Mouse (Mus musculus): ENCODE results near the gene Ppp3ca. TPM values are rescaled to one million over a fixed set of nuclear protein-coding genes. Genes with fewer than 3 reads are reported as not detected.

Ppp3ca gene
- polyA plus RNA-seq, 1 experiment from 2014 or later, result 67.2 TPM

DNA sequence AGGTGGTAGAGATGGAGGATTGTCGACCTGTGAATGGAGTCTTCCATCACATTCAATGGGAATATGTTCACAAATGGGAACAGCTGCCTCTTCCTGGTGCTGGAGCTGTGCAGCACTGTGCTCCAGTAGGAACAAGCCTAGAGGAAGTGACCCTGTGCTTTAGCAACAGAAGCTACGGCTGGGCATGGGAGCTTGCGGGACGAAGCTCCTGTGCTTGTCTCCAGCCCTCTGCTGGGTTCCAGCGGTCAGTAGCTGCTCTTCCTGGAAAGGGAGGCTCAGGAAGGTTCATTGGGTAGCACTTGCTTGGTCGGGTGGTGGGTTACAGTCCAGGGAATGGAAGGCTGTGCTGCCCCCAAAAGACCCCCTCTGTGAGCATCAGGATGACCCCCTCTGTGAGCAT lies 46.3 kb downstream of the Ppp3ca start:
- no peak for ATAC-seq (ENCODE audit: insufficient number of reproducible peaks, insufficient read depth, low FRiP score, low read depth)
- no peaks in the 10 kb centered on the region for H3K27me3 ChIP-seq (ENCODE audit: control insufficient read depth, insufficient read depth, low read length)
- WGBS, result 80% methylated on average over 6 of the region's 6 CpGs
- no peak overlapping the region for H3K4me3 ChIP-seq (ENCODE audit: control insufficient read depth in 1 of 2, insufficient read depth in 1 of 2, low read depth in 1 of 2, low read length in 2 of 2)
- no peaks in the 10 kb centered on the region for H3K9me3 ChIP-seq (ENCODE audit: control insufficient read depth, low read length)
- H3K4me2 ChIP-seq (ENCODE audit: low read length), result no peak overlapping the region
- H3K27ac ChIP-seq (replicated peaks in 1 of 2; ENCODE audit: control insufficient read depth in 1 of 2, insufficient read depth in 1 of 2, low read depth in 2 of 2, low read length in 2 of 2), result no peak overlapping the region
- H3K9ac ChIP-seq (ENCODE audit: low read length), result no peak overlapping the region
- peaks cover 0 to 3% of the 10 kb centered on the region in 2 experiments; a peak in 1 of 4 replicates for H3K4me1 ChIP-seq (ENCODE audit: control insufficient read depth in 2 of 2, insufficient read depth in 2 of 2, low read length in 2 of 2)
- no peaks in the 10 kb centered on the region for H3K36me3 ChIP-seq (ENCODE audit: control insufficient read depth, insufficient read depth, low read length)

DNA sequence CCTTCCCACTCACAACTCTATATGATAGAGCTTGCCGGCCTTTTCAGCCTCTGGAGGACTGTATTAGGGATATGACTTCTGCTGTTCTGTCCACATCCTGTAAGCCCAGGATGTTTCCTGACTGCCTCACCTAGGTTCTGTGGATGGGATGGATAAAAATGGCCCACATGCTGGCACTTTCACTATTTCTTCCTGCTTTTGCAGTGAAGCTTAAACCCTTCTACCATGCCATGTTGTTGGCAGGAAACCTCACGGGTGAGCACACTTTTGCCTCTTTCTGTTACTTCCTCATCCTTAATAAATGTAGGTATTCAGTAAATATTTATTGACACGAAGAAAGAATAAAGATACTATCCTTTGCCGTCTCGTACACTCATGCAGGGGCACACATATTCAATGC lies 48.5 kb downstream of the Ppp3ca start:
- H3K4me3 ChIP-seq (ENCODE audit: control insufficient read depth in 1 of 2, insufficient read depth in 1 of 2, low read depth in 1 of 2, low read length in 2 of 2), result no peak overlapping the region
- H3K4me2 ChIP-seq (ENCODE audit: low read length), result no peak overlapping the region
- H3K9ac ChIP-seq (ENCODE audit: low read length), result no peak overlapping the region
- 92% methylated on average over 5 of the region's 5 CpGs for WGBS
- no peaks in the 10 kb centered on the region for H3K27me3 ChIP-seq (ENCODE audit: control insufficient read depth, insufficient read depth, low read length)
- H3K36me3 ChIP-seq (ENCODE audit: control insufficient read depth, insufficient read depth, low read length), result no peaks in the 10 kb centered on the region
- no peak for ATAC-seq (ENCODE audit: insufficient number of reproducible peaks, insufficient read depth, low FRiP score, low read depth)
- peaks cover 2 to 4% of the 10 kb centered on the region in 2 experiments; a peak in 1 of 4 replicates for H3K4me1 ChIP-seq (ENCODE audit: control insufficient read depth in 2 of 2, insufficient read depth in 2 of 2, low read length in 2 of 2)
- H3K27ac ChIP-seq (replicated peaks in 1 of 2; ENCODE audit: control insufficient read depth in 1 of 2, insufficient read depth in 1 of 2, low read depth in 2 of 2, low read length in 2 of 2), result no peak overlapping the region
- no peaks in the 10 kb centered on the region for H3K9me3 ChIP-seq (ENCODE audit: control insufficient read depth, low read length)

DNA sequence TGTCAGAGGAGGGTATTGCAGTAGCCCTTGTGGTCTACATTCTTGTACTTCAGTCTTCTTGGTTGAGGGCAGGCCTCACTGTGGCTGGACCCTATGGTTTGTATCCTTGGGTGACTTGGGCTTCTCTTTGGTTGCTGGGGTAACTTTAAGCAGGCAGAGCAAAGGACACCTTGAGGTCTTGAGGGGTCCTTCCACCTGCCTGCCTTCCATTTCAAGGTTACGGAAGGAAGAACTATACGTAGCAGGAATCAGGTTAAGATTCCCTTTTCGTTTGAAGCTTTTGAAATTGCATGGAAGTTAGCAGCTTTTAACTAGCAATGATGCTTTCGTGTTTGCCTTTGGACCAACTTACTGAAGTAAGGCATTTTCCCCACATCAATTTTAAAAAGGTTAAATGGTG lies 51.3 kb downstream of the Ppp3ca start:
- Histone ChIP-seq H3K27ac (replicated peaks in 1 of 2; ENCODE audit: control insufficient read depth in 1 of 2, insufficient read depth in 1 of 2, low read depth in 2 of 2, low read length in 2 of 2) (no peak overlapping the region), H3K36me3 (ENCODE audit: control insufficient read depth, insufficient read depth, low read length) (no peaks in the 10 kb centered on the region), H3K4me2 (ENCODE audit: low read length) (no peak overlapping the region), H3K9ac (ENCODE audit: low read length) (no peak overlapping the region), H3K4me1 (ENCODE audit: control insufficient read depth in 2 of 2, insufficient read depth in 2 of 2, low read length in 2 of 2) (peaks cover 11 to 25% of the 10 kb centered on the region in 2 experiments), H3K9me3 (ENCODE audit: control insufficient read depth, low read length) (peaks cover 1% of the 10 kb centered on the region), H3K27me3 (ENCODE audit: control insufficient read depth, insufficient read depth, low read length) (no peaks in the 10 kb centered on the region), H3K4me3 (ENCODE audit: control insufficient read depth in 1 of 2, insufficient read depth in 1 of 2, low read depth in 1 of 2, low read length in 2 of 2) (no peak overlapping the region)
- no peak for ATAC-seq (ENCODE audit: insufficient number of reproducible peaks, insufficient read depth, low FRiP score, low read depth)
- WGBS, result 93% methylated on average over 4 of the region's 4 CpGs

DNA sequence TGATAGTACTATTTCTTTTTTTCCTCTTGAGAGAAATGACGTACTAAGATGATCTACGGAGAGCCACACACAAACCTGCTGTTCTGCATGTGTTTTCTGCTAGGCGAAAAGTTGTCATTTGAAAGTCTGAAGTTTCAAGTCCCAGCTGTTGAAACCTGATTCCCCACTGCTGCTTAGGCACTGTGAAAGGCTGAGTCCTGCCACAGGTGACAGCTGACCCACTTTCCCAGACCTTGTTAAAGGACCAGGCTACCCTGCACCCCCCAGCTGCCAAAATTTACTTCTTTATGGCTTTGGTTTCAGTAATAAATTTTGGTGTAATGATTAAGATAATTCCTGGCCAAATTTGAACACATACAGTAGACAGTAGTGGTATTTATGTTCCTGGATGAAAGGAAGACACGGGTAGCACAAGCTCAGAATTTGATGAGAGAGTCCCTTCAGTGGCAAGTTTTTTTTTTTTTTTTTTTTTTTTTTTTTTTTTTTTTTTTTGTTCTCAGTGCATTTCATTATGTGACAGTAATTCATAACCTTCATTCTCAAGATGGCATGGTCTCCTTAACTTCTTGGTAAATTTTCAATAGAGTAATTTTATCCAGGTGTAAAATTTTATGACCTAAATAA lies 52.0 kb downstream of the Ppp3ca start:
- no peak overlapping the region for H3K4me2 ChIP-seq (ENCODE audit: low read length)
- ATAC-seq (ENCODE audit: insufficient number of reproducible peaks, insufficient read depth, low FRiP score, low read depth), result no peak
- H3K36me3 ChIP-seq (ENCODE audit: control insufficient read depth, insufficient read depth, low read length), result no peaks in the 10 kb centered on the region
- peaks cover 11 to 25% of the 10 kb centered on the region in 2 experiments for H3K4me1 ChIP-seq (ENCODE audit: control insufficient read depth in 2 of 2, insufficient read depth in 2 of 2, low read length in 2 of 2)
- H3K27ac ChIP-seq (replicated peaks in 1 of 2; ENCODE audit: control insufficient read depth in 1 of 2, insufficient read depth in 1 of 2, low read depth in 2 of 2, low read length in 2 of 2), result no peak overlapping the region
- no peak overlapping the region for H3K9ac ChIP-seq (ENCODE audit: low read length)
- H3K9me3 ChIP-seq (ENCODE audit: control insufficient read depth, low read length), result peaks cover 5% of the 10 kb centered on the region
- no peaks in the 10 kb centered on the region for H3K27me3 ChIP-seq (ENCODE audit: control insufficient read depth, insufficient read depth, low read length)
- WGBS, result 67% methylated on average over 4 of the region's 4 CpGs
- no peak overlapping the region for H3K4me3 ChIP-seq (ENCODE audit: control insufficient read depth in 1 of 2, insufficient read depth in 1 of 2, low read depth in 1 of 2, low read length in 2 of 2)

DNA sequence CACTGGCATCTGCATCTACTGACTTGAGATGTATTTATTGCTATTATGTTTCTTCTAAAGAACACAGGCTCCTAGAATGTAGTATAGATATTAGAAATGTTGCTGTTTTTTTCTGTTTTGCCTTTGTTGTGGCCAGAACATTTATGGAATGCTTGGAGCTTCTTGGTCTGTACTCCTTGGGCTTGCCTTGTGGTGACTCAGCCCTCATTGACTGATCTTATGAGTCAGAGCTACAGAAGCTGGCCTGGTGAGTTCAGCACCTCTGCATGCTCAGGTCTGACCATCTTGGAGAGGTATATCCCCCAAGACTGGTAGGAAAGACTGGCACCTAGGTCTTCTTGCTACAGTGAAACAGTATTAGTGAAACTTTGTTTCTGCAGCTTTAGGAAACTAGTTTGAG lies 52.6 kb downstream of the Ppp3ca start:
- Histone ChIP-seq H3K36me3 (ENCODE audit: control insufficient read depth, insufficient read depth, low read length) (no peaks in the 10 kb centered on the region), H3K27ac (replicated peaks in 1 of 2; ENCODE audit: control insufficient read depth in 1 of 2, insufficient read depth in 1 of 2, low read depth in 2 of 2, low read length in 2 of 2) (no peak overlapping the region), H3K27me3 (ENCODE audit: control insufficient read depth, insufficient read depth, low read length) (no peaks in the 10 kb centered on the region), H3K4me1 (ENCODE audit: control insufficient read depth in 2 of 2, insufficient read depth in 2 of 2, low read length in 2 of 2) (peaks cover 11 to 25% of the 10 kb centered on the region in 2 experiments), H3K4me2 (ENCODE audit: low read length) (no peak overlapping the region), H3K9me3 (ENCODE audit: control insufficient read depth, low read length) (peaks cover 5% of the 10 kb centered on the region), H3K4me3 (ENCODE audit: control insufficient read depth in 1 of 2, insufficient read depth in 1 of 2, low read depth in 1 of 2, low read length in 2 of 2) (no peak overlapping the region), H3K9ac (ENCODE audit: low read length) (no peak overlapping the region)
- no peak for ATAC-seq (ENCODE audit: insufficient number of reproducible peaks, insufficient read depth, low FRiP score, low read depth)

DNA sequence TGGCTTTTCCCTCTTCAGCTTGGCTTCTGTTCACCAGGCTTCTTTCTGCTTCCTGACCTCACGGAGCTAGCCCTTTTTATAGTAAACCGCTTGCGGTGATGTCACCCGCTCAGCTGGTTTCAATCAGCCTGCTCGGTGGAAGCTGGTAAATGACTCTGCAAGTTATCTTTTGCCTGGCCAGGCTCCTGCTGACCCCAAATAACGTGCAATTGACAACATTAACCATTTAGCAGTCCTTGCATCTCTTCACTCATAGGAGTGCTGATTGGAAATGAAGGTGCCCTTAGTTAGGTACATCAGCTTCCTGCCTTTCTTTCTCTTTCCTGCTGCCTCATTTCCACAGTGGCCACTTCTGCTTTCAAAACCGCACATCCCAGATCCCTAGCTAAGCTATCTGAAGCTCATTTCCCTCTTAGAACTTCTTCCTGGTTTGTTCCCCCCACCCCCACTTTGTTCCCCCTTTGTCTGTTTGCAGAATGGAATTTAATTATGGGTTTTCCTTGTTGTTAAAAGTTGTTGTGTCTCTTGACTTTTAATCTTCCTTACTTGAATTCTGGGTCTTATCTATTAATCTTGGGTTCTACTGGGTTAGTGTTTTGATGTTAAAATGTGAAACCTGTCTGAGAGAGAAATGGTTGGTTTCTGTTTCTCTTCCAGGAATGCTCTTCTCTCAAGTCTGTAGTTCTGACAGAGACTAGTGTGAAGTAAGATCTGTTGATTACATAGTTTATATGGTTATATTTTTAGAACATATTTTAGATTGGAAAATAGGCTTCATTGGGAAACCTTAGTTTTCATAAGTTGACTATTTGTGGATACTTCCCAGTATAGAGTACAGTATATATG lies 55.6 kb downstream of the Ppp3ca start:
- 4% methylated on average over 7 of the region's 7 CpGs for WGBS
- no peak overlapping the region for H3K9ac ChIP-seq (ENCODE audit: low read length)
- ATAC-seq (ENCODE audit: insufficient number of reproducible peaks, insufficient read depth, low FRiP score, low read depth), result peak; percentile 66
- H3K4me2 ChIP-seq (ENCODE audit: low read length), result peak overlapping the region; percentile 28
- H3K4me3 ChIP-seq (ENCODE audit: control insufficient read depth in 1 of 2, insufficient read depth in 1 of 2, low read depth in 1 of 2, low read length in 2 of 2), result peak overlapping the region; percentile 2 to 12; a peak in 3 of 4 replicates
- H3K36me3 ChIP-seq (ENCODE audit: control insufficient read depth, insufficient read depth, low read length), result no peaks in the 10 kb centered on the region
- H3K27ac ChIP-seq (replicated peaks in 1 of 2; ENCODE audit: control insufficient read depth in 1 of 2, insufficient read depth in 1 of 2, low read depth in 2 of 2, low read length in 2 of 2), result peak overlapping the region; percentile 17 to 83
- H3K4me1 ChIP-seq (ENCODE audit: control insufficient read depth in 2 of 2, insufficient read depth in 2 of 2, low read length in 2 of 2), result peaks cover 10 to 25% of the 10 kb centered on the region in 2 experiments
- peaks cover 5% of the 10 kb centered on the region for H3K9me3 ChIP-seq (ENCODE audit: control insufficient read depth, low read length)
- no peaks in the 10 kb centered on the region for H3K27me3 ChIP-seq (ENCODE audit: control insufficient read depth, insufficient read depth, low read length)

DNA sequence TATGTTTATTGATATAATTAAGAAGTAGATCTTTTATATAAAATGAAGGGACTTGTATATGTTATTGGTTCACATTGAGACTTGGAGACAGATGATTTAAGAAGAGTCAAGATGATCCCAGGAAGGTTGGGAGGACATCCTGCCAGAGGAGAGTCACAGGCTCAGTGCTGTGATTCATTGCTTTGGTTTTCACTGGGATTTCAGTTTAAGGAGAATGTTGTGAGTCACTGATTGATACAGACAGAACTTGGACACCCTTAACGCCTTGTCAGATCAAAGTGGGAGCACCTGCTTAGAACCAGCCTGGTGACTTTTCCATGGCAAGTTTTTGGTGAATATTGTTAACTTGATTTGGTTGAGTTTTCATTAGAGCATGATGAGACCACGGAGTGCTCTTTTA lies 58.0 kb downstream of the Ppp3ca start:
- WGBS, result 78% methylated on average over 2 of the region's 2 CpGs
- Histone ChIP-seq H3K9me3 (ENCODE audit: control insufficient read depth, low read length) (peaks cover 5% of the 10 kb centered on the region), H3K27me3 (ENCODE audit: control insufficient read depth, insufficient read depth, low read length) (no peaks in the 10 kb centered on the region), H3K27ac (replicated peaks in 1 of 2; ENCODE audit: control insufficient read depth in 1 of 2, insufficient read depth in 1 of 2, low read depth in 2 of 2, low read length in 2 of 2) (no peak overlapping the region), H3K4me2 (ENCODE audit: low read length) (no peak overlapping the region), H3K4me1 (ENCODE audit: control insufficient read depth in 2 of 2, insufficient read depth in 2 of 2, low read length in 2 of 2) (peaks cover 11 to 27% of the 10 kb centered on the region in 2 experiments), H3K4me3 (ENCODE audit: control insufficient read depth in 1 of 2, insufficient read depth in 1 of 2, low read depth in 1 of 2, low read length in 2 of 2) (no peak overlapping the region), H3K9ac (ENCODE audit: low read length) (no peak overlapping the region), H3K36me3 (ENCODE audit: control insufficient read depth, insufficient read depth, low read length) (no peaks in the 10 kb centered on the region)
- ATAC-seq (ENCODE audit: insufficient number of reproducible peaks, insufficient read depth, low FRiP score, low read depth), result no peak

All from heart, embryonic 14.5 days (tissue).